Mouse (Mus musculus): Measurements from ENCODE around the gene Prph. TPM values are rescaled to one million over a fixed set of nuclear protein-coding genes. Genes with fewer than 3 reads are reported as not detected.

Prph gene
- polyA plus RNA-seq, 1 experiment from 2014 or later: 0.76 TPM

- in situ Hi-C loops (cut with MboI; ENCODE audit: low pct_unique_long_range_greater_than_20kb): loop anchor here (5.0 kb wide), 1 partner anchor 93 kb away; no protein-coding TSS in a partner anchor
- TF ChIP-seq CTCF (IDR thresholded peaks at IDR 0.05): no peak
- ATAC-seq: no peak
- no peaks in the 10 kb centered on the region for H3K27me3 ChIP-seq
- no peak for DNase-seq (ENCODE audit: low read depth, low spot score)
- POLR2A ChIA-PET: no interaction called here
- CTCF ChIA-PET: interaction anchor here (1.6 kb wide), 1 partner anchor 18 kb away, joined by 3 read pairs; no protein-coding TSS in a partner anchor
Observed at GRCm38 (mm10) chr15:99095356-99095755, 40.4 kb downstream of the Prph start.

DNA sequence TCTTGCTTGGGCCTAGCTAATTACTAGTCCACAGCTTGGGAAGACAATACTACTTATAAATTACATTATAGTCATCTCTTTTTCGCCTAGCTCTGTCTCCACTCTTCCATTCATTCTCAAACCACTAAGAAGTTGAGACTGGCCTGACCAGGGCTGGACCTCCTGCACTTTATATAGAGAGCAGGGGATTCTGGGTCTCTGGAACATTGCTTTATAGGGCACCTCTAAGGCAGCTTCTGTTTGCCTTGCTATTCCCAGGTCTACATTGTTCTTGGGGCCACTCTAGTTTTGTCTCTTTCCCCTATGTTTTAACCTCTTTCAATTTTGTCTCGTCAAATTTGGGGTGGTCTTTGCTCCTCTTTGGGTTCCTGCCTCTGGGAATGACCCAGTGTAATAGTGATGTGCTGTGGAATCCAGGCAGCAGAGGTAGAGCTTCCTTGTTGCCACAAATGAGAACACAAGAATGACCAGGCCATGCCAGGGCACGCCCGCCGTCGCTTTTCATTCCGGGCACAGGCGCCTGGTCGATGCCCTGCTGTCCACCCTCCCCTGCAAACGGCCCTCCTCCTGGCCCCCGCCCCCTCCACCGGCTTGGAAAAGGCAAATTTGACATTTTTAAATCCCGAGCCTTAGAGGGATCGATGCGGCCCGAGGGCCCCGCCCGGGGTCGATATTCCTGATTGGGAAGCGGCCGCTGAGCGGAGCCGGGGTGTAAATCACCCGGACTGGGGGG is 41.3 kb downstream of the Prph start:
- no peak for TF ChIP-seq CTCF (IDR thresholded peaks at IDR 0.05)
- DNase-seq (ENCODE audit: low read depth, low spot score) (no peak), ATAC-seq (no peak)
- ChIA-PET POLR2A (interaction anchor here (1.1 kb wide), 1 partner anchor 22 kb away, joined by 4 read pairs; the partner anchor contains the start of gene Troap), CTCF (interaction anchor here (1.6 kb wide), 1 partner anchor 17 kb away, joined by 3 read pairs; no protein-coding TSS in a partner anchor)
- H3K27me3 ChIP-seq: no peaks in the 10 kb centered on the region
- in situ Hi-C loops (cut with MboI; ENCODE audit: low pct_unique_long_range_greater_than_20kb): loop anchor here (5.0 kb wide), 1 partner anchor 94 kb away; no protein-coding TSS in a partner anchor

GRCm38 (mm10) chr15:99096831-99097500 is 42.0 kb downstream of the Prph start:
- in situ Hi-C loops (cut with MboI; ENCODE audit: low pct_unique_long_range_greater_than_20kb): loop anchor here (5.0 kb wide), 1 partner anchor 95 kb away; no protein-coding TSS in a partner anchor
- CTCF ChIA-PET: no interaction called here
- ATAC-seq: no peak
- POLR2A ChIA-PET: interaction anchor here (1.1 kb wide), 1 partner anchor 22 kb away, joined by 4 read pairs; the partner anchor contains the start of gene Troap
- no peak for DNase-seq (ENCODE audit: low read depth, low spot score)
- no peak for TF ChIP-seq CTCF (IDR thresholded peaks at IDR 0.05)
- H3K27me3 ChIP-seq: no peaks in the 10 kb centered on the region

DNA sequence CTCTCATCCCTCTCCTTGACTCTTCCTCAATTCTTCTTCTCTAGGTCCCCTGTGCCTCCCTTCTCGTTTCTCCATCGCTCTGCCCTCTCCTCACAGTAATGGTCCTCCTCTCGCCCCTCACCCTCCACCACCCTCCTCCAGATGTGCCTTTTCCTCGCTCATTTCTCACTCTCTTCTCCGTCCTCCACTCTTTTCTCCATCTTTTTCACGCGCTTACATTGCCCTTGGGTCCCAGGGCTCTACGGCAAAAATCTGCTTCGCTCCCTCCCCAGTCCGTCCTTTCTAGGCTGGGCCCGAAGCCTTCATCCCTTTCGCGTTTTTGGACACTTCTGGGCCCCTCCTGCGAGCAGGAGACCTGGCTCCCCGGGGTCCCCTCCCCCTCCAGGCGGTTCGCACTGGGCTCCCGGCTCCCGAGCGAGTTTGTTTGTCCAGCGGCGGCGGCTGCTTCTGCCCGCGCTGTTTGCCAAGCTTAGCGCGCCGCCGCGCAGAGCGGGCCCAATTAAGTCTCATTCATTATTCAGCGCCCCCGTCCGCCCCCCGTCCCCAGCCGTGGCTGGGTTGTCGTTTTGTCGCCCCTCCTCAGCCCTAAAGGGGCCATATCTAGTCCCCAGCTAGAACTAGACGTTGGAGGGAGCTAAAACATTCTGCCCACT is 43.0 kb downstream of the Prph start:
- H3K27me3 ChIP-seq: no peaks in the 10 kb centered on the region
- TF ChIP-seq CTCF (IDR thresholded peaks at IDR 0.05): no peak
- DNase-seq (ENCODE audit: low read depth, low spot score): no peak
- ChIA-PET POLR2A (interaction anchor here (0.5 kb wide), 1 partner anchor 39 kb away, joined by 3 read pairs; no protein-coding TSS in a partner anchor), CTCF (interaction anchor here (0.7 to 3.5 kb wide), 8 partner anchors 10 to 71 kb away, joined by 3 to 18 read pairs (median 5); partner anchors contain the start of genes C1ql4, Prph and Troap)
- in situ Hi-C loops (cut with MboI; ENCODE audit: low pct_unique_long_range_greater_than_20kb): loop anchor here (5.0 kb wide), 1 partner anchor 96 kb away; no protein-coding TSS in a partner anchor
- ATAC-seq: no peak

DNA sequence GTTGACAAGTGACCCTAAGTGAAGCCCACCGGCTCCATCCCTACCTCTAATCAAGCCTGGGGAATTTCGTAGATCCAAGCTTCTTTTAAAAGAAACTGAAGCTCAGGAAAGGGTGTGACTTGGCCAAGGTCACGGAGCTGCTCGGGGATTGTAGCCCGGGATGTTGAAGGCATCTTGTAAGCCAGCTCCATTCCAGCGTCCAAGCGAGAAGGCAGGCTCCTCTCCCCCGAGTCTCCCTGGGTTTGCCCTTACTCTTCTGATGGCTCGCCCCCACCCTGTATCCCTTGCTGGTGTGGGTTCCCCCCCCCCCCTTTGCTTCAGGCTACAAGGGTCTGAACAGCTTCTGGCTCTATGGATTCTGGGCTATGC is 43.5 kb downstream of the Prph start:
- POLR2A ChIA-PET: interaction anchor here (0.5 to 0.6 kb wide), 2 partner anchors 38 to 227 kb away, joined by 3 read pairs; no protein-coding TSS in a partner anchor
- no peak for DNase-seq (ENCODE audit: low read depth, low spot score)
- CTCF ChIA-PET: interaction anchor here (0.7 to 3.5 kb wide), 9 partner anchors 11 to 72 kb away, joined by 3 to 18 read pairs (median 5); partner anchors contain the start of genes C1ql4, Prph and Troap
- in situ Hi-C loops (cut with MboI; ENCODE audit: low pct_unique_long_range_greater_than_20kb): loop anchor here (5.0 kb wide), 1 partner anchor 96 kb away; no protein-coding TSS in a partner anchor
- no peaks in the 10 kb centered on the region for H3K27me3 ChIP-seq
- TF ChIP-seq CTCF (IDR thresholded peaks at IDR 0.05): no peak
- ATAC-seq: no peak

DNA sequence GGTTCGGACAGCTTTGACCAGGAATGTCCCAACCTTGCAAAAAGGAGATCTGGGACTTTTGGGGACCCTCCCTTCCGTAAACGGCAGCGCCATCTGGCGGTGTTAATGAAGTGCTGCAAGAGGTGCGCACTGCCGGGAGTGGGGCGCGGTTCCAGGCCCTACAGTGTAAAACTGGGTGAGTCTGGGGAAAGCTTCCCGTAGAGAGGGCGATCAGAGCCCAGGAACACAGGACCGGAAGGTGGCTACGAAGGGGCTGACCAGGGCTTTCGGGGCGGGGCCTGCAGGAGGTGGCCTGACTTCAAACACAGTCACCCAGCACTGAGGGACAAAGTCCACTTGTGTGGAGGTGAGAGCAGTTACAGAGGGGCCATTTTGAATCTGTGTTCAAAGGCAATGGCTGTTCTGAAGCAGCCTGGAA is 44.2 kb downstream of the Prph start:
- CTCF ChIA-PET: interaction anchor here (0.9 to 3.5 kb wide), 7 partner anchors 11 to 72 kb away, joined by 3 to 18 read pairs (median 6); partner anchors contain the start of genes C1ql4 and Prph
- POLR2A ChIA-PET: interaction anchor here (0.6 kb wide), 1 partner anchor 227 kb away, joined by 3 read pairs; no protein-coding TSS in a partner anchor
- in situ Hi-C loops (cut with MboI; ENCODE audit: low pct_unique_long_range_greater_than_20kb): loop anchor here (5.0 kb wide), 1 partner anchor 97 kb away; no protein-coding TSS in a partner anchor
- ATAC-seq: peak; percentile 13
- no peaks in the 10 kb centered on the region for H3K27me3 ChIP-seq
- DNase-seq (ENCODE audit: low read depth, low spot score): no peak
- no peak for TF ChIP-seq CTCF (IDR thresholded peaks at IDR 0.05)

GRCm38 (mm10) chr15:99099984-99100383 is 45.0 kb downstream of the Prph start:
- in situ Hi-C loops (cut with MboI; ENCODE audit: low pct_unique_long_range_greater_than_20kb): loop anchor here (5.0 kb wide), 1 partner anchor 98 kb away; no protein-coding TSS in a partner anchor
- ChIA-PET POLR2A (no interaction called here), CTCF (interaction anchor here (0.8 to 3.5 kb wide), 11 partner anchors 10 to 163 kb away, joined by 3 to 18 read pairs (median 3); no protein-coding TSS in a partner anchor)
- no peak for ATAC-seq
- DNase-seq (ENCODE audit: low read depth, low spot score): no peak
- no peaks in the 10 kb centered on the region for H3K27me3 ChIP-seq
- no peak for TF ChIP-seq CTCF (IDR thresholded peaks at IDR 0.05)

DNA sequence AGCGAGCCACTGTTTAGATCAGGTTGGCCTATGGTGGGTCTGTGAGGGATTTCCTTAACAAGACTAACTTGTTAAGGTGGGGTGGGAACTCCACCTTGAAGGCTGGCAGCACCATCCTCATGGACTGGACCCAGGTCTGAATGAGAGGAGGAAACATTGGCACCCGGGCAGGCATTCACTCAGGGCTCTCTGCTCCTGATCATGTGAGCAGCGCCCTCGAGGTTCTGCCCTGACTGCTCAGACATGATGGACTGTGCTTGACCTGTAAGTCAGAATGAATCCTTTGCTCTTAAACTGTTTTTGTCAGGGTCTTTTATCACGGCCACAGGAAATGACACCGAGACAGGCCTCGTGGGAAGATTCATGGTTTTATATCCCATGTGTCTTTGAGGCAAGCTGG is 50.3 kb downstream of the Prph start:
- ATAC-seq: no peak
- TF ChIP-seq CTCF (IDR thresholded peaks at IDR 0.05): no peak
- in situ Hi-C loops (cut with MboI; ENCODE audit: low pct_unique_long_range_greater_than_20kb): no loop called here
- ChIA-PET CTCF (no interaction called here), POLR2A (no interaction called here)
- no peak for DNase-seq (ENCODE audit: low read depth, low spot score)
- H3K27me3 ChIP-seq: no peaks in the 10 kb centered on the region

DNA sequence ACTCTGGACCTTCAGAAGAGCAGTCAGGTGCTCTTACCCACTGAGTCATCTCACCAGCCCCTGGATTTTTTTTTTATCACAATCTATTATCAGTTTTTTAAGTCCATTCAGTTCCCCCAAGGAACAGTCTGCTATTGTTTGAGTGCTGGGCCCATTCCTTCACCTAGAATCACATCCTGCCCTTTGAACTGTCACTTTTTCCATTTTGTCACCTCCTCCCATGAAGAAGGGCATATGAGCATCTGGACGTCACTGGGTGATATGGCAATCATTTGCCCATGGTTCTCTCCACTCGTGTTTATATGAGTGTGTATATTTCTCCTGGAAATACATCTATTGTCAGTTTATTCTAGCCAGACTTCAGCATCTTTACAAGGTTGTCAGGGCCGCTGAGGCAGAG is 52.9 kb downstream of the Prph start:
- no peak for ATAC-seq
- ChIA-PET POLR2A (no interaction called here), CTCF (no interaction called here)
- no peaks in the 10 kb centered on the region for H3K27me3 ChIP-seq
- DNase-seq (ENCODE audit: low read depth, low spot score): no peak
- TF ChIP-seq CTCF (IDR thresholded peaks at IDR 0.05): no peak
- in situ Hi-C loops (cut with MboI; ENCODE audit: low pct_unique_long_range_greater_than_20kb): no loop called here

Other genes starting within 250 kb of the Prph start
- not detected for gene Ddn, start 245.7 kb upstream of the Prph start, polyA plus RNA-seq (2021)
- 89.5 TPM for gene Prkag1, start 223.7 kb upstream of the Prph start, polyA plus RNA-seq (2021)
- 29.6 TPM for gene Kmt2d, start 184.0 kb upstream of the Prph start, polyA plus RNA-seq (2021)
- 17.0 TPM for gene Rhebl1, start 160.6 kb upstream of the Prph start, polyA plus RNA-seq (2021)
- not detected for gene Dhh, start 156.6 kb upstream of the Prph start, polyA plus RNA-seq (2021)
- gene Lmbr1l, start 136.9 kb upstream of the Prph start, polyA plus RNA-seq (2021): 26.9 TPM
- 921 TPM for gene Tuba1b, start 120.6 kb upstream of the Prph start, polyA plus RNA-seq (2021)
- gene Gm49450, start 101.6 kb upstream of the Prph start, polyA plus RNA-seq (2021): not detected
- gene Tuba1a, start 101.5 kb upstream of the Prph start, polyA plus RNA-seq (2021): 414 TPM
- gene Tuba1c, start 25.3 kb upstream of the Prph start, polyA plus RNA-seq (2021): 210 TPM
- gene Troap, start 19.4 kb downstream of the Prph start, polyA plus RNA-seq (2021): 23.7 TPM
- gene C1ql4, start 32.6 kb downstream of the Prph start, polyA plus RNA-seq (2021): 0.24 TPM
- 1.9 TPM for gene Dnajc22, start 38.0 kb downstream of the Prph start, polyA plus RNA-seq (2021)
- gene Spats2, start 70.7 kb downstream of the Prph start, polyA plus RNA-seq (2021): 43.8 TPM
- gene Kcnh3, start 169.7 kb downstream of the Prph start, polyA plus RNA-seq (2021): 11.0 TPM
- gene Mcrs1, start 196.8 kb downstream of the Prph start, polyA plus RNA-seq (2021): 69.7 TPM
- 101 TPM for gene Prpf40b, start 239.9 kb downstream of the Prph start, polyA plus RNA-seq (2021)
- 0.67 TPM for gene Fam186b, start 240.7 kb downstream of the Prph start, polyA plus RNA-seq (2021)

Measured in Patski (cell line).